Mouse (Mus musculus) leukemia stem cell, adult 10-12 weeks (primary cell): Measurements from ENCODE around the gene Elk3. TPM values are rescaled to one million over a fixed set of nuclear protein-coding genes. Genes with fewer than 3 reads are reported as not detected.

Experiments
- polyA plus RNA-seq: library from polyadenylated mRNA; stranded (reverse); fragments of >175 nt; gene quantifications from 2 replicates; pipeline ENCODE4 v1.2.3, GENCODE M21; 2012; ENCODE audit warnings: low replicate concordance

Elk3 gene
- 10.0 and 16.2 TPM in 2 replicates for polyA plus RNA-seq

GRCm38 (mm10) chr10:93310721-93311411 lies at the start of gene Elk3:
Gene Elk3, minus strand, starts transcription at chr10:93311135.

Other genes with a start within 250 kb of the Elk3 start
- gene Cfap54, start 229.5 kb downstream of the Elk3 start, polyA plus RNA-seq: 1.8 and 2.6 TPM in 2 replicates
- 3.9 and 4.3 TPM in 2 replicates for gene Cdk17, start 150.3 kb downstream of the Elk3 start, polyA plus RNA-seq
- 24.8 and 81.9 TPM in 2 replicates for gene Lta4h, start 142.3 kb upstream of the Elk3 start, polyA plus RNA-seq
- 0.26 TPM in 1 of 2 replicates, not detected in the other for gene Hal, start 177.6 kb upstream of the Elk3 start, polyA plus RNA-seq
- not detected in 2 replicates for gene Amdhd1, start 228.9 kb upstream of the Elk3 start, polyA plus RNA-seq
- not detected in 2 replicates for gene Ccdc38, start 229.5 kb upstream of the Elk3 start, polyA plus RNA-seq